Mouse (Mus musculus) heart, adult 2 months (tissue): ENCODE results near the gene Ehd1.

Experiments used
- CTCF ChIP-seq: fragments of 200-600 bp; IDR thresholded peaks from 2 replicates; pipeline ENCODE4 v1.8.1; 2022; ENCODE audit warnings: antibody characterized with exemption, mild to moderate bottlenecking, moderate library complexity
- EP300 ChIP-seq: fragments of 200-500 bp; IDR thresholded peaks from 2 replicates; pipeline ENCODE4 v1.6.1; 2011; ENCODE audit warnings: low read depth, low read length, control low read depth; ENCODE audit not compliant: insufficient read depth
- POLR2A ChIP-seq: fragments of 200-500 bp; IDR thresholded peaks from 2 replicates; pipeline ENCODE4 v1.6.1; 2011; ENCODE audit warnings: mild to moderate bottlenecking, low read depth, low read length, control low read depth; ENCODE audit not compliant: insufficient read depth

DNA sequence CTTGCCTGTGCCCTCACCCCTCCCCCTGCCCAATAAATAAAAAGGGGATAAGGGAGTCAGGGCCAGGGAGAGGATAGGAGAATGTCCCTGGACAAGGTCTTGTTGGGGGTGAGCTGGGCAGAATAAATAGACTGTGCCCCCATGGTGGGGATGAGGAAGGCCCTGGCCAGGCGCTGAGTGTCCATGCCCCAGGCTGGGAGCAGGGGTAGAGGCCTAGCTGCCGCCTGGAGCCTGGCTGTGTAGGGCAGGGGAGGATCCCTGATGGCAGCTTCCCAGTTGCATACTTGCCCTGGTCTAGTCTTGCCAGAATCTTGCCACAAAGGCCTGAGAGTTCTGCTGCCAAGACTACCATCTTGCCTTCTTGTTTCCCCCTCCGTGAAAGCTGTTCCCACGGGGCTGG is 48.7 kb upstream of the Ehd1 start:
- TF ChIP-seq CTCF (no peak), POLR2A (no peak), EP300 (no peak)
